Mouse (Mus musculus) thymus, postnatal 25 days (tissue): ENCODE results near the gene Ceacam18.
"Not testable (repeated sequence)": the region's sequence is repeated elsewhere in the genome, so short reads cannot be mapped to it uniquely, and the experiment has no call there.

ENCODE experiments used
- DNase-seq: peaks from one replicate; pipeline ENCODE4 v3.0.0; 2022

Gene Ceacam18

GRCm38 (mm10) chr7:43634500-43634899, at the start of gene Ceacam18:
TSS of gene Ceacam18 (plus strand) at chr7:43634707.
- DNase-seq: no peak

- DNase-seq: peak; percentile 11
Measured at GRCm38 (mm10) chr7:43584790-43585189, 49.7 kb upstream of the Ceacam18 start.

GRCm38 (mm10) chr7:43601884-43602283, 32.6 kb upstream of the Ceacam18 start:
- no peak for DNase-seq

- DNase-seq: peak; percentile 37
Measured at GRCm38 (mm10) chr7:43606896-43607742, 27.4 kb upstream of the Ceacam18 start, which contains the start of gene Zfp819. TSS of gene Zfp819 (plus strand) at chr7:43607169.

- no peak for DNase-seq
Measured at GRCm38 (mm10) chr7:43607743-43608287, 26.7 kb upstream of the Ceacam18 start.

GRCm38 (mm10) chr7:43608316-43608824, 26.1 kb upstream of the Ceacam18 start:
- DNase-seq: no peak

GRCm38 (mm10) chr7:43613816-43614551, 20.5 kb upstream of the Ceacam18 start:
- DNase-seq: no peak

- DNase-seq: no peak
Measured at GRCm38 (mm10) chr7:43622927-43623326, 11.6 kb upstream of the Ceacam18 start.

- DNase-seq: no peak
Measured at GRCm38 (mm10) chr7:43623819-43624218, 10.7 kb upstream of the Ceacam18 start.

GRCm38 (mm10) chr7:43625065-43625464, 9.4 kb upstream of the Ceacam18 start:
- DNase-seq: no peak

- DNase-seq: no peak
Measured at GRCm38 (mm10) chr7:43625794-43626422, 8.6 kb upstream of the Ceacam18 start.

GRCm38 (mm10) chr7:43633940-43634339, 567 bp upstream of the Ceacam18 start:
- DNase-seq: no peak

- DNase-seq: no peak
Measured at GRCm38 (mm10) chr7:43636194-43636593, 1.7 kb downstream of the Ceacam18 start.

- no peak for DNase-seq
Measured at GRCm38 (mm10) chr7:43637118-43637517, 2.6 kb downstream of the Ceacam18 start.

- no peak for DNase-seq
Measured at GRCm38 (mm10) chr7:43642587-43642986, 8.1 kb downstream of the Ceacam18 start.

- DNase-seq: no peak
Measured at GRCm38 (mm10) chr7:43643046-43643652, 8.6 kb downstream of the Ceacam18 start.

- DNase-seq: no peak
Measured at GRCm38 (mm10) chr7:43652683-43653082, 18.2 kb downstream of the Ceacam18 start.

- DNase-seq: no peak
Measured at GRCm38 (mm10) chr7:43654519-43654918, 20.0 kb downstream of the Ceacam18 start.

GRCm38 (mm10) chr7:43656232-43656631, 21.7 kb downstream of the Ceacam18 start:
- no peak for DNase-seq

GRCm38 (mm10) chr7:43660002-43660401, 25.5 kb downstream of the Ceacam18 start, which contains the start of gene Siglece:
TSS of gene Siglece (minus strand) at chr7:43660161.
- DNase-seq: no peak

GRCm38 (mm10) chr7:43662804-43663203, 28.3 kb downstream of the Ceacam18 start:
- DNase-seq: no peak

- DNase-seq: not testable (repeated sequence)
Measured at GRCm38 (mm10) chr7:43667221-43667620, 32.7 kb downstream of the Ceacam18 start.
